Mouse (Mus musculus) liver, postnatal 0 days (tissue): ENCODE measurements around the gene Cdk14.

Experiments used
- CTCF ChIP-seq: sonication (generic); IDR thresholded peaks from 2 replicates; pipeline ENCODE4 v1.5.1; 2016; ENCODE audit warnings: antibody characterized with exemption, low read depth
- EP300 ChIP-seq: IDR thresholded peaks from 2 replicates; pipeline ENCODE4 v1.6.1; 2016; ENCODE audit warnings: antibody characterized with exemption, low read depth, mild to moderate bottlenecking

GRCm38 (mm10) chr5:4882841-4883240 is 537.3 kb downstream of the Cdk14 start:
- TF ChIP-seq CTCF (no peak), EP300 (no peak)
